Mouse (Mus musculus) natural killer cell, adult 2 months (primary cell): ENCODE measurements around the gene Prss16.

Source experiments
- DNase-seq, 2 experiments: peaks; one replicate each; pipeline ENCODE4 v3.0.0; 2022; ENCODE audit warnings: low spot score in 2 of 2

The Prss16 gene

GRCm38 (mm10) chr13:22007121-22007510, 2.4 kb downstream of the Prss16 start:
- no peak for DNase-seq

GRCm38 (mm10) chr13:22006334-22007120, 3.0 kb downstream of the Prss16 start:
- peak; percentile 33 to 47 for DNase-seq

GRCm38 (mm10) chr13:22005605-22006333, 3.8 kb downstream of the Prss16 start:
- peak; percentile 42 to 48 for DNase-seq

GRCm38 (mm10) chr13:22001823-22002222, 7.7 kb downstream of the Prss16 start:
- no peak for DNase-seq

- peak in 1 of 2 experiments; percentile 38 for DNase-seq
Observed at GRCm38 (mm10) chr13:22001346-22001745, 8.2 kb downstream of the Prss16 start.

GRCm38 (mm10) chr13:21999147-21999546, 10.4 kb downstream of the Prss16 start:
- DNase-seq, result no peak

GRCm38 (mm10) chr13:21998412-21998811, 11.1 kb downstream of the Prss16 start:
- DNase-seq, result no peak

- no peak for DNase-seq
Observed at GRCm38 (mm10) chr13:21997821-21998220, 11.7 kb downstream of the Prss16 start.

- DNase-seq, result no peak
Observed at GRCm38 (mm10) chr13:21997201-21997820, 12.2 kb downstream of the Prss16 start.

GRCm38 (mm10) chr13:21996840-21997185, 12.7 kb downstream of the Prss16 start:
- peak; percentile 32 to 59 for DNase-seq

GRCm38 (mm10) chr13:21996101-21996839, 13.3 kb downstream of the Prss16 start:
- DNase-seq, result peak; percentile 47

- DNase-seq, result peak; percentile 54 to 57
Observed at GRCm38 (mm10) chr13:21995331-21995914, 14.1 kb downstream of the Prss16 start.

GRCm38 (mm10) chr13:21994896-21995295, 14.6 kb downstream of the Prss16 start:
- no peak for DNase-seq

GRCm38 (mm10) chr13:21993957-21994738, 15.4 kb downstream of the Prss16 start:
- peak; percentile 20 to 47 for DNase-seq

GRCm38 (mm10) chr13:21992550-21992949, 17.0 kb downstream of the Prss16 start:
- no peak for DNase-seq

GRCm38 (mm10) chr13:21984486-21984885, 25.1 kb downstream of the Prss16 start:
- DNase-seq, result no peak

- DNase-seq, result peak in 1 of 2 experiments; percentile 14
Observed at GRCm38 (mm10) chr13:21981803-21982193, 27.7 kb downstream of the Prss16 start.

- no peak for DNase-seq
Observed at GRCm38 (mm10) chr13:21980981-21981802, 28.4 kb downstream of the Prss16 start, which contains the start of gene Pom121l2. TSS of gene Pom121l2 (plus strand) at chr13:21981194.

GRCm38 (mm10) chr13:21974726-21975473, 34.6 kb downstream of the Prss16 start:
- peak; percentile 78 to 81 for DNase-seq
